Mouse (Mus musculus): ENCODE data around the gene Galk1.
"Not testable (repeated sequence)": the region's sequence is repeated elsewhere in the genome, so short reads cannot be mapped to it uniquely, and the experiment has no call there.

Gene Galk1

GRCm38 (mm10) chr11:116030088-116030897, 17.8 kb upstream of the Galk1 start, which contains the start of gene Unk:
Unk (plus strand) TSS chr11:116030322.
- DNase-seq: peak; percentile 98

- no peak for DNase-seq
Measured at GRCm38 (mm10) chr11:116029086-116029865, 16.8 kb upstream of the Galk1 start.

GRCm38 (mm10) chr11:116028177-116028865, 15.8 kb upstream of the Galk1 start:
- DNase-seq: no peak

- no peak for DNase-seq
Measured at GRCm38 (mm10) chr11:116027756-116028155, 15.2 kb upstream of the Galk1 start, which contains the start of gene H3f3b. H3f3b (minus strand) TSS chr11:116027962.

DNA sequence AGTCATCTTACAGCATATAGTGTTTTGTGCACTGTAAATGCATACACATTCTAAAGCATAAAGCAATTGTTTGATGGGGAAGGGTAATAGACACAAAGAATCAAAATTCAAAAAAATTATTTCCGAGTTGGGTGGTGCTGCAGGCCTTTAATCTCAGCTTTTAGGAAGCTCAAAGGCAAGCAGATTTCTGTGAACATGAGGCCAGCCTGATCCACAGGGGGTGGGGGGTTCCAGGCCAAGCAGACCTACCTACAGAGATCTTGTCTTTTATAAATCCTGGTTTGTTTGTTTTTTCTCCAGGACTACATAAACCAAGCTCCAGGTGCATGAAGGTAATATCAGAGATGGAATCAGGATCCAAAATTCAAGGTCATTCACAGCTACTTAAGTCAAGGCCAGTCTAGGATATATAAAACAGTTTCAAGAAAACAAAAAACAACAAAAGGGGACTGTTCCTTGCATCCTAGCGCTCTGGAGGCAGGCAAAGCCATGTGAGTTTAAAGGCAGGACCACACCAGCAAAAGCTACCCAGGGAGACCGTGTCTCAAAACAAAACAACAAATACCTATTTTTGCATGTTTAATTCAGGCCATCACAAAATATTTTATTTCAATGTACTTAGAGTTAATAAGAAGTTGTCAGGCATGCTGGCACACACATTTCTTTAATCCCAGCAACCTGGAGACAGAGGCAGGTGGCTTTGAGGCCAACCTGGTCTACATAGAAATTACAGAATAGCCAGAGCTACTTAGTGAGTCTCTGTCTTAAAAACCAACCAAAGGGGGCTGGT, 12.7 kb upstream of the Galk1 start:
- no peak for DNase-seq

GRCm38 (mm10) chr11:116024356-116024808, 11.9 kb upstream of the Galk1 start:
- DNase-seq: peak; percentile 96

- peak; percentile 89 for DNase-seq
Measured at GRCm38 (mm10) chr11:116023771-116024355, 11.3 kb upstream of the Galk1 start.

- DNase-seq: not testable (repeated sequence)
Measured at GRCm38 (mm10) chr11:116023074-116023770, 10.7 kb upstream of the Galk1 start.

GRCm38 (mm10) chr11:116022256-116022780, 9.8 kb upstream of the Galk1 start:
- no peak for DNase-seq

GRCm38 (mm10) chr11:116021328-116022220, 9.1 kb upstream of the Galk1 start:
- DNase-seq: no peak

- no peak for DNase-seq
Measured at GRCm38 (mm10) chr11:116020519-116020922, 8.0 kb upstream of the Galk1 start.

DNA sequence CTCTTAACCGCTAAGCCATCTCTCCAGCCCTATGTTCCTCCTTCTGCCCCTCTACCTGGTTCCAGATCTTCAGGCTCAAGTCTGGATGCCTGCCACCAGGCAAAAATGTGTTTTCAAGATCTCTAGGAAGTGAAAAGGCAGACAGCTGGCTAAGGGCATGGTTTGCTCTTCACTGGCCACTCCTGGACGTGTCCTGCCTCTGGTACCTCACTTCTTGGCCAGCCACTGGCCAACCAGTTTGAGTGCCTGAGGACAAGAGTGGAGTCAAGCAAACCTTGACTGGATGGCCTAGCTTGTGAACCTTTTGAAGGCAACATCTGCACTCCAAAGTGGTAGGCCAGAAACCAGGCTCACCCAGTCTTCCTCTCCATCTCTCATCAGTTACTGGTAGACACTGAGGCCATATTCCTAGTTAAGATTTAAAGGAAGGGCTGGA, 7.5 kb upstream of the Galk1 start:
- DNase-seq: no peak

- no peak for DNase-seq
Measured at GRCm38 (mm10) chr11:116019360-116019791, 6.9 kb upstream of the Galk1 start.

- DNase-seq: not testable (repeated sequence)
Measured at GRCm38 (mm10) chr11:116018867-116019266, 6.3 kb upstream of the Galk1 start.

DNA sequence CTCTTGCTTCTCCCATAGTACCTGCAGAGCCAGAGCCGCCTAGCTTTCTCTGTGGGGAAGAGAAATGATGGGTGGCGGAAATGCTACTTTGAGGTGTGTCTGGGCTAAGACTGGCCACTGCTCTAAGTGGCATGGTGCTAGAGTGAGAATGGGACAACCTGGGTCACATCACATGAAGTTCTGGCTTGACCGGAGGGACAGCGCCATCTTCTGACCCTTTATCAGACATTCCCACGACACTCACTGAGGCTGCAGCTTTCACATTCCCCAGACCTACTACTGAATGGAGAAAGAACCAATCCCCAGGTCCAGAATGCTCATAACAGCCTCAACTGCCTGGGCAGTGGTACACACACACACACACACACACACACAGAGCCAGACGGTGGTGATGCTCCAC, 5.6 kb upstream of the Galk1 start:
- DNase-seq: peak; percentile 64

- DNase-seq: no peak
Measured at GRCm38 (mm10) chr11:116014821-116015220, 2.3 kb upstream of the Galk1 start.

- DNase-seq: peak; percentile 49
Measured at GRCm38 (mm10) chr11:116011529-116012261, 824 bp downstream of the Galk1 start.

DNA sequence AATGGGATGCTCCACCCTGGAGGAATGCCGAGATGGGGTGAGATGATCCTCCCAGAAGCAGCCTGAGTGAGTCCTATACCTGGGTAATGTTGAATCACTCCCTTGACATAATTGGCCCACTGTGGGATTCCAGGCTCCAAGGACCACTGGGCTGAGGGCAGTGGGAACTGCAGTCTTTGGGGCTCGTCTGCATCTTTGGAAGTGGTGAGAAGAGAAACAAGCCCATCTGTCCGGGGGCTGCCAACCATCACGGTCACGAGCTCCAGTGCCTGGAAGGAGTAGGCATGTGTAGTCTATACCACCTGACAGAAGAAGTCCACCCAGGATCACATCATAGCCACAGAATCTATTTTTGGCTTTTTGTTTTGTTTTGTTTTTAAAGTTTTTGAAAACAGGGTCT, 1.6 kb downstream of the Galk1 start:
- DNase-seq: no peak

DNA sequence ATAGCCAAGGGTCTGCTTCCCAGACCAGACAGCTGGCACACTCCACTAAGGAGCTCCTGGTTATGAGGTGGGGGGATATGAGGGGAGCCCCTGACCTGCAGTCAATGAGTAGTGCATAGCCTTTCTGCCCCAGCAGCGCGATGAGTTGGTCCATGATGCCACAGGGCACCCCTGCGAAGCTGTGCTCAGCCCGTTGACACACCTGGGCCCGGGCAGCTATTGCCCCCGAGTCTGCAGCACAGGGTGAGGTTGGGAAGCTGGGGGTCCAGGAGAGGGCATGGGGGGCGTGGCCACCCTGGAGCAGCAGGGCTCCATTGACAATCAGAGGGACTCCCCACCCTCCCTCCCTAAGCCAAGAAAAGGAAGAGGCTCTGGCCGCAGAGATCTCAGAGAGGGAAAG, 2.4 kb downstream of the Galk1 start:
- DNase-seq: no peak

Measured in kidney, postnatal 10 days (tissue).